In the genomic region with DNA sequence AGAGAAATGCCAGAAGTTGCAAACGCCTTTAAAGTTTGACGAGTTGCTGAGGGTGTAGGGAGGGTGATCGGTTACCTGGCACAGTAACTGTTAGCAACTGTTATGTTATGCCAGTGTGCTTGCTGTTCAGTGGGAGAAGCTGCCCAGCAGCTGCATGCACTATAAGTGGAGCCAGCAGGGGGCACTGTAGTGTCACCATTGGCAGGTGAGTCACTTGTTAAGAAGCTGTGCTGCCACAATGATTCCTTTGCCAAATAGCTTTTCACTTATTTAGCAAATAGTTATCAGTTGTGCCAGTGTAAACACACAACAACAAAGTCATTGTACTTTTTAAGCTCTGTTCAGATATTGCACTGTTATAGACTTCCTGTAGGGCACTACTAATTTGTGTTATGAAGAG, we compare ENCODE assay signal across 7 mouse cellular contexts.
A peak's percentile ranks its signal among the peaks of the same experiment; 100 is the strongest.
DNase-seq lines count a peak whose midpoint lies in the region; ATAC-seq and TF ChIP-seq lines count a peak whose summit lies in the region.

No protein-coding gene starts in this region.

- no peaks in the 10 kb centered on the region for H3K36me3 ChIP-seq in intestine, embryonic 14.5 days (ENCODE audit: control insufficient read depth, insufficient read depth, low read length)
- no peaks in the 10 kb centered on the region for H3K36me3 ChIP-seq in midbrain, embryonic 12.5 days

- intact Hi-C loops in gastrocnemius, adult 2 months (cut with DNase I), result loop anchor here (5.0 to 10.0 kb wide), 3 partner anchors 51 to 748 kb away; a partner anchor contains a TSS
- intact Hi-C loops in left cerebral cortex, postnatal 14 days (cut with DNase I), result no loop called here

- peak; percentile 98 for TF ChIP-seq CTCF in gastrocnemius, adult 2 months (IDR thresholded peaks at IDR 0.05)

- peak overlapping the region; percentile 43; the same call in 1 of the 2 replicates for H3K27ac ChIP-seq in gastrocnemius, adult 2 months
- H3K27ac ChIP-seq in intestine, embryonic 14.5 days (ENCODE audit: low read depth), result no peak overlapping the region
- no peak overlapping the region for H3K27ac ChIP-seq in midbrain, embryonic 12.5 days (replicated peaks)

- H3K4me2 ChIP-seq in intestine, embryonic 14.5 days (ENCODE audit: low read length), result no peak overlapping the region
- no peak overlapping the region for H3K4me2 ChIP-seq in midbrain, embryonic 12.5 days (replicated peaks)

- DNase-seq in ZHBTc4 (ENCODE audit: low read depth, low spot score), result peak; percentile 88
- peak; percentile 89 to 93 for DNase-seq in cerebellum, postnatal 36 days
- peak; percentile 91 for DNase-seq in gastrocnemius, adult 2 months
- DNase-seq in intestine, embryonic 14.5 days (ENCODE audit: low spot score), result peak; percentile 98
- peak; percentile 94 to 95 for DNase-seq in left cerebral cortex, postnatal 14 days (ENCODE audit: low spot score in 2 of 2)
- DNase-seq in right cerebral cortex, postnatal 4 days, result peak; percentile 93

- H3K9ac ChIP-seq in intestine, embryonic 14.5 days (ENCODE audit: low read length), result no peak overlapping the region
- no peak overlapping the region for H3K9ac ChIP-seq in midbrain, embryonic 12.5 days (replicated peaks)

- H3K27me3 ChIP-seq in intestine, embryonic 14.5 days (replicated peaks; ENCODE audit: control insufficient read depth, insufficient read depth, low read length), result no peaks in the 10 kb centered on the region
- no peaks in the 10 kb centered on the region for H3K27me3 ChIP-seq in midbrain, embryonic 12.5 days

- 28% methylated on average over 3 of the region's 3 CpGs for WGBS in intestine, embryonic 14.5 days
- WGBS in midbrain, embryonic 12.5 days, result 22% methylated on average over 3 of the region's 3 CpGs

- H3K4me3 ChIP-seq in gastrocnemius, adult 2 months, result no peak overlapping the region
- no peak overlapping the region for H3K4me3 ChIP-seq in intestine, embryonic 14.5 days (ENCODE audit: low read depth, low read length)
- no peak overlapping the region for H3K4me3 ChIP-seq in midbrain, embryonic 12.5 days

- no peaks in the 10 kb centered on the region for H3K9me3 ChIP-seq in intestine, embryonic 14.5 days (ENCODE audit: control insufficient read depth, low read length)
- no peaks in the 10 kb centered on the region for H3K9me3 ChIP-seq in midbrain, embryonic 12.5 days

- H3K4me1 ChIP-seq in intestine, embryonic 14.5 days (replicated peaks; ENCODE audit: control insufficient read depth, insufficient read depth, low read length), result no peaks in the 10 kb centered on the region
- peaks cover 13% of the 10 kb centered on the region; the same call in 1 of the 2 replicates for H3K4me1 ChIP-seq in midbrain, embryonic 12.5 days

- 0 out of 2 replicates have a peak, but pooled peaks have one; percentile 15 for ATAC-seq in intestine, embryonic 14.5 days (replicated peaks; ENCODE audit: low FRiP score, low TSS enrichment, low read depth)
- peak; percentile 60 for ATAC-seq in midbrain, embryonic 12.5 days (ENCODE audit: low FRiP score, low read depth)
